Mouse (Mus musculus): ENCODE results near the gene Cldn13.

GRCm38 (mm10) chr5:134873034-134873433, 42.3 kb downstream of the Cldn13 start:
- TF ChIP-seq POLR2A (IDR thresholded peaks at IDR 0.05; ENCODE audit: borderline replicate concordance, insufficient read depth, low read length) (no peak), CTCF (IDR thresholded peaks at IDR 0.05; ENCODE audit: borderline replicate concordance, insufficient read depth, low read depth, low read length) (no peak)
